Mouse (Mus musculus): ENCODE results near the gene Rita1. TPM values are rescaled to one million over a fixed set of nuclear protein-coding genes. Genes with fewer than 3 reads are reported as not detected.

The Rita1 gene
- total RNA-seq, 2 experiments from 2014 or later = 24.1 to 27.3 TPM

DNA sequence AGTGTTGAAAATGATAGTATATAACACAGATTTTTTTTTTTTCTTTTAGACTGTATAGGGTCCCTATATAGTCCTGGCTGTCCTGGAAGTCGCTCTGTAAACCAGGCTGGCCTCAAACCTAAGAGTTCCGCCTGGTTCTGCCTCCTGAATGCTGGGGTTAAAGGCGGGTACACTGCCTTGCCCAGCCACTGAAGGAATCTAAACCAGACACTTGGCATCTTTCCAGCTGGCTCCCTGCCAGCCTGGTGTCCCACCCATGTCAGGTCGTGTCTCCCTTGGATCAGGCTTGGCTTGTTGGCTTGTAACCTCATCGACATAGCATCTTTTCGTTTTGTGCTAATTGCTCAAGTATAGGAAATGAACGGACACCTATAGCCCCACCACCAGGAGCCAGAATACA lies 16.2 kb upstream of the Rita1 start:
- DNase-seq (ENCODE audit: low spot score in 2 of 2) = no peak

DNA sequence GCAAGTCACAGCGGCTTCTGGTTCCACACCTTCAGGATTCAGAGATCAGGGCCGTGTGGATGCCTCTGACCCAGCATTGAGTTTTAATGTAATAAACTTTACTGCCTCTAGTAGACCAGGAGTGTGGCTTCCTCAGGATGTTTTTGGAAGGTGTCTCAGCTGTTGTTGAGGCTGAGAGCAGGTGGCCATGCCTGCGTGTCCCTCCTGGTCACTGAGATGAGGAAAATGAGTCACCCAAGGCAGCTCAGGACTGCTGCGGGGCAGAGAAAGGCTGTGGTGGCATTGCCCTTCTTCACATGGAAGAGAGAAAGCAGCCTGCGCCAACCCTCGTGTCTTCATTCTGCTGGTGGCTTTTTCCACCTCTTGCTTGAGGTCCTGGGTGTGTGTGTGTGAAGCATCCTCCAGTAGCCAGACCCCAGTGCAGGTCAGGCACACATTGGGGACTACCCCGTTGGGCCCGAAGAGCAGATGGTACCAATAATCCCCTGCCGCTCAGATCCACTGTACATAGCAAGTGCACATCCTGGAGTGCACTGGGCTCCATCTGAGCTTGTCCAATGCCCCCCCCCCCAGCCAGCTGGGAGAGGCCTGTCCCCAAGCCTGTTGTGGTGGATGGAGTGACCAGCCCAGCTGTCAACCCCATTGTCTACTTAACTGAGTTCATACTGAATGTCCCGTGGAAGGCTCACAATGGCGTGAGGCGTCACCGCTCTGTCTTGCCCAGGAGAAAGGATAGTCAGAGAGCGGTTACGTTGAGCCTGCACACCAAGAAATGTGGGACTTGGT lies 15.3 kb upstream of the Rita1 start:
- DNase-seq (ENCODE audit: low spot score in 2 of 2) = no peak

DNA sequence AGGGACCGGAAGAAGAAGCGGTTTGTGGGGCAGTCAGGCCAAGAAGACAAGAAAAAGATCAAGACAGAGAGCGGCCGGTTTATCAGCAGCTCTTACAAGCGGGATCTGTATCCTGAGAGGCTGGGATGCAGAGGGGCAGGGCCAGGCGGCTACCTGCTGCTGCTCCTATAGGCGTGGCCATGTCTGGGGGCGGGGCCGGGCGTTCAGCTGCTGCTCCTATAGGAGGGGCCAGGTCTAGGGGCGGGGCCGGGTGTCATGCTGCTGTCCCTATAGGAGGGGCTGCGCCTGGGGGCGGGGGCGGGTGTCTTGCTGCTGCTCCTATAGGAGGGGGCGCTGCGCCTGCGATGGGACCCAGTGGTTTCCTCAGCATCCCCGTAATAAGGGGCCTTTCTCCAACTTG lies 14.0 kb upstream of the Rita1 start:
- no peak for DNase-seq (ENCODE audit: low spot score in 2 of 2)

DNA sequence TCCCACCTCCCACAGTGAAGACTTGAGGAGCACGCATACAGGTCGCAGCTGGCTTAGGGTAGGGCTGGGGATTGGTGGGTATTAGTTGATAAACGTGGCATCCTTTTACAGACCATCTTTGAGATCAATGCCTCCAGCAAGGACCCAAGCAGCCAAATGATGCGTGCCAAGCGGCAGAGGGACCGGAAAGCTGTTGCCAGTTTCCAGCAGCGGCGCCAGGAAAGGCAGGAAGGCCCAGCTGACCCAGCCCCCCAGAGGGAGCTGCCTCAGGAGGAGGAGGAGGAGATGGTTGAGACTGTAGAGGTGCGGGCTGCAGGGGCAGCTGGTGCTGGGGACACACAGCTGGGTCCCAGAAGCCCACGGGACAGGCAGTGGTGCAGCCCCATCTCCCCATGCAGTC lies 12.0 kb upstream of the Rita1 start:
- DNase-seq (ENCODE audit: low spot score in 2 of 2) = peak in 1 of 2 experiments; percentile 65

DNA sequence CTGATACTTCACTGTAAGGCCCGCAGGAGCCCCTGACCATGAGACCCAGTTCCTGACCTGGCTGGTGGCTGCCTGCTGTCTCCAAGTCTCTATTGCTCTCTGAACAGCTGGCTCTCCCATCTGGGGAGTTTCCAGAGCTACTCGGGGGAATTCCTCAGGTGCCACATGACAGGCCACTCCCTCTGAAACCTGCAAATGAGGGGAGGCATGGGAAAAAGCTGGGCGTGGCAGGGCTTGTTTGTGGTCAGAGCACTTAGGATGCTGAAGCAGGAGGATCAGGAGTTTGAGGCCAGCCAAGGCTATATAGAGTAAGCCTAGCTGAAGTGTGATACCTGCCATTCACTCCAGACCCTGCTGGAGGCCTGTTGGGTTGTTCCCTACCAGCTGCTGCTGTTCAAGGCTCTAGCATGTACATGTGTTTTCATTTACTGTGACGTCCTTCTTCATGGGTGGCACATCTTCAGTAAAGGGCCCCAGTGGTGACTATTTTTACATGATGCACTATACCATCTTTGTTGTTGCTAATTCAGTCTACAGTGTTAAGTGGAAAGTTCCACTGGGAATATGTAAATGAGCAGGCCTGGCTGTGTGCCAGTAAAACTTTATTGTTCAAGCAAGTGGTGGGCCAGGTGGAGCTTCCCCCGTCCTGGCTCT lies 9.9 kb upstream of the Rita1 start:
- DNase-seq (ENCODE audit: low spot score in 2 of 2) = no peak

DNA sequence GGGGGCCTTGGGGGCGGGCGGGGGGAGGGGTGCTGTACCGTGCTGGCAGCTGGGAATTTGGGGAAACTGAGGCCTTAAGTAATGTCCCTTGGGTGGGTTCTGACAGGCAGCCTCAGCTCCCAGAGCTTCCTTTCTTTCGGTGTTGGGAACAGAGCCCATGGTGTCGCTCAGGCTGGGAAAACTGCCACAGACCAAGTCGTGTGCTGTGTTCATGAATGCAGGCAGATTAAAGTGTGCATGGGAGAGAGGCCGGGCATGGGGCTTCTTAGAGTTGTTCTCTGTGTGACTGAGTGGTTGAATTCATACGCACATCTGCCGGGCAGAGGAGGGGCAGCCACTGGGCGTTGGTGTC lies 9.4 kb upstream of the Rita1 start:
- DNase-seq (ENCODE audit: low spot score in 2 of 2) = peak; percentile 61 to 62

DNA sequence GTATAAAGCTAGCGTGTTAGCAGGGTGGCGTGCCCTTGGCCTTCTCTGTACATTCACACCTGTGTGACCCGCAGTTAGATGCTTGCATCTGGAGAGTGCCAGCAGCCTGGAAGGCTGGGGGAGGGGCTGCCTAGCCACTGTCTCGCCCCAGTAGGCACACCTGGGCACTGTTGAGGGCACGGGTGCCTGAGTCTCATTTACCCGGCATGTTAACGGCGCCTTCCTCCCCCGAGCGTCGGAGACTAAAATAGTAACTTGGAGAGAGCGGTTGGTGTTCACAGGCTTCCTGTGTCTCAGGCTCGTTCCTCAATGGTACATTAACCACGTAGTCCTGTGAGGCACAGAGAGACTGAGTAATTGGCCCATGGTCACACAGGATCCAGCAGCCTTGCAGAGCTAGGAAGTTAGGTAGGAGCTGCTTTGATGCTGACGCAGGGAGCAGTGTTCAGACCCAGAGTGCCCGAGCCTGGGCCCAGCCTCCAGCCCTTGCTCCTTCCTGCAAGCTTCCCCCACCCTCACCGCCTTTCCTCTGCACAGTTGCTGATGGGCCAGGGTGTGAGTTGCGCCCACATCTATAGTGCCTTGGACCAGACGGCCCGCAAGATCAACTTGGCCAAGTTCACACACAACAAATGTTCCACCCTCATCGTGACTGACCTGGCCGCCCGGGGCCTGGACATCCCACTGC lies 8.8 kb upstream of the Rita1 start:
- DNase-seq (ENCODE audit: low spot score in 2 of 2) = no peak

DNA sequence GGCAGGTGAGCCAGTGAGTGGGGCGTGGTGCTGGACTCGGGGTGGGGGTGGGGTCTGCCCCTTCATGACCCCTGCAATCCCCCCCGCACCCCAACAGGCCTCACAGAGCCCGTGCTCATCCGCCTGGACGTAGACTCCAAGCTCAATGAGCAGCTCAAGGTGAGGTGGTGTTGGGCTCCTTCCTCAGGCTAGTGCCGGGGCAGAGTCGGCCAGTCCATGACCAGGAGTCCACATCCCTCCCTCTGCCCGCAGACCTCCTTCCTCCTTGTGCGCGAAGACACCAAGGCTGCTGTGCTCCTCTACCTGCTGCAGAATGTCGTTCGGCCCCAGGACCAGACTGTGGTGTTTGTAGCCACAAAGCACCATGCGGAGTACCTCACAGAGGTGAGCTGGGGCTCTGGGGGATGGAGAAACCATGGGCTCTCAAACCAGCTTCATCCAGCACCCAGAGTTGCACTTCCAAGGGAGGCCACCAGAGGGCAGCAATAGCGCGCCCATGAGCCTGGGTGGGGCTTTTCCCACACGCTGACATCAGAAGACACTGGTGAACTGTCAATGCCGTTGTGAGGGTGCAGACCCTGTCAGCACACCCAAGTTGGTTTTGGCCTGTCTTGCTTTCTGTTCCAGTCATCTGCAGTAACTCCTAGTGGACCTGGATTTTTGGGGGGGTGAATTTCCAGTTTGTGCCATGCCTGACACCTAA lies 8.1 kb upstream of the Rita1 start:
- peak; percentile 94 to 95 for DNase-seq (ENCODE audit: low spot score in 2 of 2)

DNA sequence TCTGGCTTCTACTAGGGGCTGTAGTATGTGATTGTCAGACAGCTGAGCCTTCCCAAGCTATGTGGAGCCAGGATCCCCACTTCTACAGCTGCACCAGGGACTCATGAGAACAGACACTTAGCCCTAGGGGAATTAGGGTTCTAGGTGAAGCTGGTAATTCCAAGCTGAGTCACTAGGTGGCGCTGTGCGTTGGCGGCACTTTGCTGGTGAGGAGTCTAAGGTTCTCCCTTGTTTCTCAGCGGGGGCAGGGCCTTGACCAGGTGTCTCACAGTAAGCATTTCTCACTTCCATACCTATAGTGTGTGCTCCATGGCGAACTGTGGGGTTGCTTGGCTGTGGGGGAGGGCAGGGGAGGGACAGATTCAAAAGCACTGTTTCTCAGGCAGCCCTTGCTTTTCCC lies 6.8 kb upstream of the Rita1 start:
- DNase-seq (ENCODE audit: low spot score in 2 of 2) = peak; percentile 81

DNA sequence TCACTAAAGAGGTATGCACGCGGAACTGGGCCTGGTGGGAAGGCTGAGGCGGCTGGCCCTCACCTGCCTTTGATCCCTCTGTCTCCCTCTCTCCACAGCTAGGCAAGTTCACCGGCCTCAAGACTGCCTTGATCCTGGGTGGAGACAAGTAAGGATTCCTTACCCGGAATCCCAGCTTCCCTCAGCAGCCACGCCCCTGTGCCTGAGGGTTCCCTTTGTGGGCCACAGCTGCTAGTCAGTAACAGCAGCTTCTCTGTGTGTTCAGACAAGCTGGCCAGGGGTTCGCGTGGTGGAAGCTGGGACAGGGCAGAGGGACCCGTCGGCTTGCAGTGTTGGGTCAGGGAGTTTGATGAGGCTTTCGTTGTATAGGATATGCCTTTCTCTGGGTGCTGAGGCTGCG lies 6.4 kb upstream of the Rita1 start:
- no peak for DNase-seq (ENCODE audit: low spot score in 2 of 2)

DNA sequence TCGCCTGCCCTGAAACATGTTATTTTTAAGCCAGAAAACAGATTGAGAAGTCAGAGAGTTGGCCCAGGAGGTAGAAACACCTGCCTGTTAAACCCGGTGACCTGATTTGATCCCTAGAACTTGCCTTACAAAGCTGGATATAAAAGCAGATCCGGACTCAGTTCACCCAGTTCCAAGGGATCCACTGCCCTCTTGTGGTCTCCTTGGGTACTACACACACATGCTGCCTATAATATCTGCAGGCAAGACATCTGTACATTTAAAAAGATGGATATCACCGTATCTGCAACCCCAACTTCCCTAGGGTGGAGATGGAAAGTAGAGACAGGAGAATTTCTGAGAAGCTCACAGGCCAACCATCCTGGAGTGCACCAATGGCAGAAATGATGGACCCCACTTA lies 3.5 kb upstream of the Rita1 start:
- DNase-seq (ENCODE audit: low spot score in 2 of 2) = peak in 1 of 2 experiments; percentile 52

DNA sequence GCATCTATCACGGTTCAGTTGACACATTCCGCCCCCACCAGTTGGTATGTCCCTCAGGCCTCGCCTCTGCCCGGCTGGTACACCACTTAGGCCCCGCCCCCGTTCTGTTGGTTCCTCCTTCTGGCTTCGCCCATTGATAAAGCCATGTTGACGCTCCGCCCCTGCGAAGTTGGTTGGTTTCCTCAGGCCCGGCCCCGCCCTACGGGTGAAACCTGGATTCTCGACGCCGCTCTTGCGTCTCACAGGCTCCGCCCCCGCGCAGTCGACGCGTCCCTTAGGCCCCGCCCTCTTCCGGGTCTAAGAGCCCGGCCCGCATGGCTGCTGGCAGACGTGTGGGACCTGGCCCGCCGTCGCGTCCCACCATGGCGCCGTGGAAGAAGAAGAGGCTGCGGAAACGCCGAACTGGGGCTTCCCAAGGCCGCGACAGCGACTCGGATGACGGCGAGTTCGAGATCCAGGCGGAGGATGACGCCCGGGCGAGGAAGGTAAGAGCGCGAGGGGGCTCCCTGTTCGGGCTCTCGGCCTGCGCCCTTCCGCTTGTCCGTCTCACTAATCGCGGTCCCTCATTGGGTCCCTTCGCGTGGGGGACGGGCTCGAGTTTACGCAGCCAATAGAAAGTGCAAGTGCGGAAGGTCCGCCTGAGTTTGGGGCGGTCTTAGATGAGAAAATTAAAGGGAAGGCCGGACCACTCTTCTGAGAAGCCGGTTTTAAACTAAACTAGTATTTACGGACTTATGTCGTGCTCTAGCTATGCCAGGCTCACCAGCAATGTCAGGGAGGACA lies 624 bp upstream of the Rita1 start:
- peak; percentile 99 to 100 for DNase-seq (ENCODE audit: low spot score in 2 of 2)

DNA sequence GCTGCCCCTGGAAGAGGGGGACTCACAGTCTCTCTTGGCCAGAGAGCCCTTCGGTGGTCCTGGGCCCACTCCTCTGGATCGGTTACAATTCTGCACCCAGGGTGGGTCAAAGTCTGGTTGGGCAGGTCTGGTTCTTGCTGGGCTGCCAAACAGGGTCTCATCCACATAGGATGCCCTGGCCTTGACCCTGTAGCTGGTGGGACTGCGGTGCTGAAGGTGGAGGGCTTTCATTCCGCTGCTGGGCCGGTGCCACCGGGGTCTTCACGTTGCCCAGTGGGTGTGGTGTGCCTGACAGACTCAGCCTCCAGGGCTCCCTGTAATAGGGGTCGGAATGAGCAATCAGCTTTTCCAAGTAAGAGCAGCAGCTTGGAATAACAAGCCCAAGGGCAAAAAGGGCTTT lies 973 bp downstream of the Rita1 start:
- peak in 1 of 2 experiments; percentile 47 for DNase-seq (ENCODE audit: low spot score in 2 of 2)

DNA sequence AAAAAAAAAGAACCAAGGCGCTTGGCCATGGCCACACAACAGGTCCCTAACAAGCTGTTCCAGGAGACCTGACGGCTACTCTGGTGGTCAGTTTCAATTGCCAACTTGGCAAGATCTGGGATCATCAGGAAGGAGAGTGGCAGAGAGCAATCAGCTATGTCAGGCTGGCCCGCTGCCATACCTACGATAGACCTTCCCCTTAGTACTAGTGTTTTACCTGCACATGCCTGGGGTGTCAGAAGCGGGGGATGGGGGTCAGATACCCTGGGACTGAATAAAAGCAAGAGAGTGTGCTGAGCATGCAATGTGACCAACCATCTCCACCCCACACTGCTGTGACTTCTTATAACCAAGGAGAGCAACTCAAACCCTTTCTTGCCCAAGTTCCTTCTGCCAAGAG lies 1.5 kb downstream of the Rita1 start:
- no peak for DNase-seq (ENCODE audit: low spot score in 2 of 2)

DNA sequence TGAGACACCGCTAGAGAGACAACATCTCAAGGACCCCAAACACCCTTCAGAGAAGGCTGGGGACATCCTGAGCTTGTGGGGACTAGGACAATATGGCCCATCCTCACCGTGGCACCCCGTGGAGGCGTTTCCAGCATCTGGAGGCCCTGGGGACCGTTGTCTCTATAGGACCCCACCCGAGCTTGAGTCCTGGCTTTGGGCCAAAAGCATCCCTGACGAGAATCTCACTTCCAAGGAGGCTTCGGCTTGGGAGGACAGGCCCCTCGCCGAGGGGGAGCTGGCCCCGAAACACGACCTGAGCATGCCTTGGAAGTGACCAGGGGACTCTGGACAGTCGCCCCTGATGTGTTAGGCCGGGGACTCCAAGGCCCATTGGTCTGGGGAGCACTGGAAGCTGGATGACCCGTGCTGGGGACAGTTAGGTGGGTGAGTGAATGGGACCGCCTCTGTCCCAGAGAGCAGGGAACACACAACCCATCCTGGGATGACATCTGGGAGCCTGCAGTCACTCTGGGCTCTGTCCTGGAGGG lies 3.1 kb downstream of the Rita1 start:
- DNase-seq (ENCODE audit: low spot score in 2 of 2) = no peak

DNA sequence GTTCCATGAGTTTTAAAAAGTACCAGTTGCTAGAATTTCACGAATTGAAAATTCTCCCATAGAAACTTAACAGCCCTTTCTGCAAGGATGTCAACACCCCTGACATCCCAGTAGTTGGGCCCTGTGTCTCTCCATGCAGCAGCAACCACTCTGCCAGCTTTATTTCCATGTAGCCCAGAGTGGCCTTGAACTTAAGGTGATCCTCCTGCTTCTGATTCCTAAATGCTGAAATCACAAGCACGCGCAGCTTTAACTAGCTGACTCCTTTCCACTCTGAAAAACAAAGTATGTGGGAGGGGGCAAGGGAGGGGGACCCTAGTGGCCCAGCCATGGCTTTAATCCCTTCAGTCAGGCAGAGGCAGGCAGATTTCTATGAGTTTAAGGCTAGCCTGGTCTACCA lies 5.1 kb downstream of the Rita1 start:
- DNase-seq (ENCODE audit: low spot score in 2 of 2) = no peak

DNA sequence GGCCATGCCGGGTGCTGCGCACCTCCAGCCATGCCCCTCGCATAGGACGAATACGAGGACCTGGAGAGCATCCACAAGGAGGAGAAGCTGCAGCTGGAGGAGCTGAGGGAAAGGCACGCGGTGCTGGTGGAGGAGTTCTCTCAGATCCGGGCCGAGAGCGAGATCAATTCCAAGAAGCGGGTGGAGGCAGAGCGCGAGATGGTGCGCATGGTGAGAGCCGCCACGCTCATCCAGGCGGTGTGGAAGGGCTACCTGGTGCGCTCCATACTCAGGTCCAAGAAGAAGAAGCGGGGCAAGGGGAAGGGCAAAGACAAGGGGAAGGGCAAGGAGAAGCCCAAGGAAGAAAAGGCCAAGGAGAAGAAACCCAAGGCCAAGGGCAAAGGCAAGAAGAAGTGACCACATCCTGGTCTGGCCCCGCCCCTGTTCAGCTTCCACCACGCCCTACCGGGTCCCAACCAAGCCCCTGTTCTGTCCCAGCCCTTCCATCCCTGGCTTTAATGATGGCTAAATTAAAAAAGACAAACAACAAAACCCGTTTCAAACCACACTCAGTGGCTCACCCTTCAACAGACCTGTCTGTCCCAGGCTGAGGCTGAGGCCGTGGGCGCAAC lies 5.7 kb downstream of the Rita1 start:
- DNase-seq (ENCODE audit: low spot score in 2 of 2) = no peak

DNA sequence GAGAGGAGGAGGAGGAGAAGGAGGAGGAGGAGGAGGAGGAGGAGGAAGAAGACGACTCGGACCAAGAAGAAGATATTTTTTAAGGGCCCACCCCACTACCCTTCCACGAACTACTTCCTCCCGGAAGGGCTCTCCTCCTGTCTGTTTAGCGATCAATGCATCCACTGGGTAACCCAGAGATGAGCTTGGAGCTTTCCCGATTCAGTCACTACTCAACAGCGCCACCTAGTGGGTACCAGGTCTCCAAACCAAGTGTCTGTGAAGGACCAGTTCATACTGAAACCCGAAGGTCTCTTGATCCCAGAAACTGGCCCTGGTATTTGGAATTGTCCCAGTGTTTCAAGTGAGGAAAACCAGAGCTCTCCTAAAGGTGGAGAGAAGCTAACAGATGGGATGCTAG lies 6.7 kb downstream of the Rita1 start:
- peak; percentile 95 to 96 for DNase-seq (ENCODE audit: low spot score in 2 of 2)

DNA sequence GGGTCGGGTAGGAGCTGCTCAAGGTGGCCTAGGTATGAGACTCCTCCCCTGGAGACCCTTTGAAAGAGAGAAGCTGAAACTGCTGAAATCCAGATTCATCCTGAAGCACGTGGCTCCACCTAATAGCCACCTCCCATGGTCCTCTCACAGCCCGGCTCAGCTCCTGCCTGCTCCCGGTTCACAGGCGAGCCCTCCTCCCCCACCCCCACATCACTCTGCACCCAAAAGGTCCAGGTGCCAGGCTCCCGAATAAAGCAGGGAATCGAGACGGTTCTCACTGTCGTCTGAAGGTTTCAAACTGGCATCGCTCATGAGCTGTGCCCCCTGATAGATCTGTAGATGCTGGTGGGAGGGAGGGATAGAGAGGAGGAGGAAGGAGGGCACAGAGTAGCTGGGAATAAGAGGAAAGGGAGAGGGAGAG lies 7.1 kb downstream of the Rita1 start:
- peak in 1 of 2 experiments; percentile 47 for DNase-seq (ENCODE audit: low spot score in 2 of 2)

DNA sequence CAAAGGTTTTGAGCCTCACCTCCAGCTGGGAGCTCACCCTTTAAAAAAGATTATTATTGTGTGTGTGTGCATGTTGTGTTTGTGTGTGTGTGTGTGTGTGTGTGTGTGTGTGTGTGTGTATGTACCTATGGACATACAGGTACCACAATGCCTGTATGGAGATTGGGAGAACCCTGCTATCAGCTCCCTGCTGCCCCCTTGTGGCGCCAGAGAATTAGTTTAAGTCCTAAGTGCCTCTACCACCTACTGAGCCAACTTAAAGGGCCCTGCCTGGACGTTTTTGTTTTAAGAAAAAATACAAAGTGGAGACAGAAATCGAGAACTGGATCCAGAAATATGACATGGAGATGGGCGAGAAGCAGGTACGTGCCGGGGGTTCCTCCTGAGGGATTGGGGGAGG lies 7.5 kb downstream of the Rita1 start:
- peak; percentile 88 to 89 for DNase-seq (ENCODE audit: low spot score in 2 of 2)

Measured in layer of hippocampus, postnatal 10 days (tissue).